Mouse (Mus musculus) T-cell, adult 2 months (primary cell): ENCODE measurements around the gene Grin2c.

Experiments used
- DNase-seq: peaks from one replicate; pipeline ENCODE4 v3.0.0; 2022; ENCODE audit warnings: low spot score

Gene Grin2c

DNA sequence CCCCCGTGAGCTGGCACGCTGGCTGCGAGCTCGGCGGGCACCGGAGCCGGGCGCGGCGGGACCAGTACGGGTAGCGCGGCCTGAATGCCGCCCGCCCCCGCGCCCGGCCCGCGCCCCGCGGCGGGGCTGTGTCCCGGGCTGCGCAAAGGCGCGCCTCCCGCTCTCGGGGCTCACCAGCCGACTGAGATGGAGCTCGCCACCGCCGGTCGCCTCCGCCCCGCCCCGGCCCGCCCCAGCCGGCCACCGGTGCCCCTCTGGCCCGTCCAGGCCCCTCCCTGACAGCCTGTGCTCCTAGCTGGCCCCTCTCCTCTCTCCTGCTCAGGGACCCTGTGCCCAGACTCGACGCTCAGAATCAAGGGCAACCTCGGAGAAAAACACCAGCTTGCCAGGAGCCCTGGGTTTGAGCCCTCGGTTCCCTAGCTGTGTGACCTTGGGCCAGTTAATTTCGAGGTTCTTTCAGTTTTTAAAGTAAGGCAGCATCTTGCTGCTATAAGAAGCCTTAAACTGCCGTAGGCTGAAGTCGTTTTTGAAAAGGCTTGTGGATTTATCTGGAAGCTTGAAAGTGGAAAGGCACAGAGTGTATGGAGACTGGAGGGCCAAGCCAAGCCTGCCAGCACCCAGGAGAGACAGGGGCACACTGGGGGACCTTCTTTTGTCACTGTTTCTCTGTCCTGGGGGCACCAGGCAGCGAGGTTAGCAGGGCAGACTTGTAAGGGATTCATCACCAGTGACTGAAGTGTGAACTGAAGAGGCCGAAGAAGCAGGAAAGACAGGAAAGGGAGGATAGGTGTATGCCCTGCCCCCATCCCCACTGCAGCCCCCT is at the start of gene Grin2c:
TSS of gene Grin2c (minus strand) at position 183 of the 823 bp plus-strand sequence.
- DNase-seq: no peak

DNA sequence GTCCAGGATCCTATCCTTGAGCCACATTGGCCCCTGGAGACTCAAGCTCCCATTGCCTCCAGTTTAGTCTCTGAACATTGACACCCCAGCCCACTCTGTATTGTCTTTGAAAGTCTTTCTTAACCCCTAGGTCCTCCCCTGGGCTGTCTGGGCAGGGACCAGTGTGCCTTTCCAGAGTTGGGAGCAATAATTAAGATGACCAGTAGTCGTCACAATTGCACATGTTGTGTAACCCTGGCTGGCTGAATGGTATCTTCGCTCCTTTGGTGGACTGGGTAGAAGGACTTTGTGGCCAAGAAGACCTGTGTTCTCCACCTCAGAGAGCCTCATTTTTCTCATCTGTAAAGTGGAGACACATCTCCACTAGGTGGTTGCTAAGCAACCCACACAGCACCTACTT is 47.2 kb upstream of the Grin2c start:
- DNase-seq: no peak

DNA sequence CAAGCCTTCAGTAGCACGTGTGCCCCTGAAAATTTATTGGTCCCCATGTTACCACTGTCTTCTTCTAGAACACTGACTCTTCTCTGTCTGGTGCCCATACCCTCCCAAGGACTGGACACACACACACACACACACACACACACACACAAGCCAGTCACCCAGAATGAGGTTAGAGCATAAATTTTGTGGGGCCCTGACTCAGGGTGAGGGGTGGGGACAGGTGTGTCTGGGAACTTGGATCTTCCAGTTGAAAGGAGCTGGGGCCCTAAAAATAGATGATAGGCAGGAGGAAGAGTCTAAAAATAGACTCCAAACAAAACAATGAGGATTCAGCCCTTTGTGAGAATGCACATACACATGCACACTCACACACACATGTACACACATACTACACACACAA is 41.7 kb upstream of the Grin2c start:
- DNase-seq: no peak

DNA sequence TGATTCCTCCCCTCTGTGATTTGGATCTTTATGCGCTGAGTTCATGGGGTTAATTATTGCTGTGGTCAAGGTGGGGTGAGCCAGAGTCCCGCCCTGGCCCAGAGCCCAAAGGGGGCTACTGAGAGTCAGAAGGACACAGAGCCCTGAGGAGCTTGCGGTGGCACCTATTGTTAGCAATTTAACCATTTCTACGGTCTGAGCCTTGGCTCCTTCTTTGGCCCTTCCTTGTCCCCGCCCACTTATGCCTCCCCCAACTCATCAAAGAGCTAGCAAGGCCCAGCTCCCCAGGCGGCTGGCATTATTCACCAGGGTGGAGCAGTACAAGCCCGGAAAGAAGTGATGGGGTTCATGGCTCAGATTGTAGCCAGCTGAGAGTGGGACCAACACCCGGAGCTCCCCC is 39.8 kb upstream of the Grin2c start, which contains the start of gene Otop2:
TSS of gene Otop2 (plus strand) at position 301 of the 400 bp plus-strand sequence.
- no peak for DNase-seq

DNA sequence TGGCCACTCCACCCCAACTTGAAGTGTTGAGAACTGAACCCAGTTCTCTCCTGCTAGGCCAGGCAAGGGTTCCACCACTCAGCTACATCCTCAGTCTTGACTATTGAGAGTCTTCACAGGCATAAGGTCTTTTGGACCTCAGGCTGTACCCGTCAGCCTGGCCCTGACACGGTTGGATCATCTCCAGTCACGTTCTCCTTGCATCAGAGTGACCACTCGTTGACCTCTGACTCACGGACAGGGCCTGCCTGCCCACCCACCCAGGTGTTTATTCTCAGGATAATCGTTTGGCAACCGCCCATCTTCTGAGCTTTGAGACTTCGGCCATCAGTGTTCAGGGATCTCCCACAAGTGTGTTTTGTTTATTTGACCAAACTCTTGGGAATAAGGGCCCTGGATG is 36.1 kb upstream of the Grin2c start:
- DNase-seq: no peak

DNA sequence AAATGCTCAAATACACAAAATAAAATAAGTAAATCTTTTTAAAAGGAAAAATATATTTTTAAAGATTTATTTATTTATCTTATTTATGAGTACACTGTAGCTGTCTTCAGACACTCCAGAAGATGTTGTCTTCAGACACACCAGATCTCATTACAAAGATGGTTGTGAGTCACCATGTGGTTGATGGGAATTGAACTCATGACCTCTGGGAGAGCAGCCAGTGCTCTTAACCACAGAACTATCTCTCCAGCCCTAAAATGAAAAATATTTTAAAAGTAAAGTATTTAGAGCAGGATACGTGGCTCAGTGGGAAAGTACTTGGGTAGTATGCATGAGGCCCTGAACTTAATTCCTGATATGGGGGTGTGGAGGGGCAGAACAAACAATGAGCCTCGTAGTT is 34.3 kb upstream of the Grin2c start:
- DNase-seq: no peak

DNA sequence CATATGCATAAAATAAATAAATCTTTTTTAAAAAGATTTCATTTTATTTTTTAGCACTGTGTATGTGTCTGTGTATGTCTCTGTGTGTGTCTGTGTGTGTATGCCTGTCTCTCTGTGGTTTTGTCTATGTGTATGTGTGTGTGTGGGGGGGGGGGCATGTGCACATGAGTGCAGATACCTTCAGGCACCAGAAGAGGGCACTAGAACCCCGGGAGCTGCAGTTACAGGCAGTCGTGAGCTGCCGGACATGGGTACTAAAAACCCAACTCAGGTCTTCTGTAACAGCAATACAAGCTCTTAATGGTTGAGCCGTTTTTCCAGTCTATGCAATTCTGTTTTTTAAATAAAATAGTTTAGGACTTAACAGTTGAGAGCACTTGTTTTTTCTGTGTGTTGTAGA is 33.7 kb upstream of the Grin2c start:
- no peak for DNase-seq

DNA sequence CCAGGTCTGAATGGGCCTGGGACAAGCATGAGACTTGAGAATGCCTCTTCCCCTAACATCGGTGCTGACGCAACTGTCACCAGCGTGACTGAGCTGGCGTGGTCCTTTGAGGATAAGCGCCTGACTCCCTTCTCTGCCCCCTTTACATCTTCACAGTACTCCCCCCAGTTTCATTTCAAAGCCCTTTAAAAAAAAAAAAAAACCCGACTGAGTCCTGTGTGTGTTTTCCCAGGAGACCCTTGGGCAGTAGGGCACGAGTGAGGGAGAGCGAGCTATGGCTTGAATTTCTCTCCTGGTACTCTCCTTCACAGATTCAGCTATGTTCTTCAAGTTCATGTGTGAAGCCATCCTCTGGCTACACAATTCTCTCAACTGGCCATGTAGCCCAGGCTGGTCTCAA is 31.1 kb upstream of the Grin2c start:
- DNase-seq: no peak

DNA sequence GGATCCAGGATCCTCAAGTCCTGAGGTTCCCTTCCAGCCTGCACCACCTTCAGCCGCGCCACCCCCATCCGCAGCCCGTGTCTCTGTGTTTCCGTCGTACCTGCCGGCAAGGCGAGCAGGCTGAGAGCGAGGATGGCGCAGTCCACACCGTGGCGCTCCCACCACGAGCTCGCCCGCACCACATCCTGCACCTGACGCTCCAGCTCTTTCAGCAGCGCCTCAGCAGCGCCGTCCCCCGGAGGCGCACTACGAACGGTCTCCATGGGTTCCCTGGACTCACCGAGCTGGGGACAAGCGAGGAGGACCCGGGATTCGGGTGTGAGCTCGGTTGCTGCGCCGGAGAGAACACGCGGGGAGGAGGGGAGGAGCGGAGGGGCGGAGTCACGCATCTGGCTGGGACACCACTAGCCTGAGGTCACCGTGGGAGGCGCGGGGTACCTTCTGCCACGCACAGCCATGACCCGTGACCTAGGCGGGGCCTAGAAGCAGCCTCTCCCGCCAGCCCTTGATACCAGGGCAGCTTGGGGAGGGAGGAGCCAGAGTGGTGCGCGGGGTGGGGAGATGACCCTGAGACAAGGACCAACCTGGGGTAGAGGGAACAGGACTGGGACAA is 30.3 kb upstream of the Grin2c start, which contains the start of gene Fads6:
TSS of gene Fads6 (minus strand) at position 450 of the 613 bp plus-strand sequence.
- peak; percentile 79 for DNase-seq

DNA sequence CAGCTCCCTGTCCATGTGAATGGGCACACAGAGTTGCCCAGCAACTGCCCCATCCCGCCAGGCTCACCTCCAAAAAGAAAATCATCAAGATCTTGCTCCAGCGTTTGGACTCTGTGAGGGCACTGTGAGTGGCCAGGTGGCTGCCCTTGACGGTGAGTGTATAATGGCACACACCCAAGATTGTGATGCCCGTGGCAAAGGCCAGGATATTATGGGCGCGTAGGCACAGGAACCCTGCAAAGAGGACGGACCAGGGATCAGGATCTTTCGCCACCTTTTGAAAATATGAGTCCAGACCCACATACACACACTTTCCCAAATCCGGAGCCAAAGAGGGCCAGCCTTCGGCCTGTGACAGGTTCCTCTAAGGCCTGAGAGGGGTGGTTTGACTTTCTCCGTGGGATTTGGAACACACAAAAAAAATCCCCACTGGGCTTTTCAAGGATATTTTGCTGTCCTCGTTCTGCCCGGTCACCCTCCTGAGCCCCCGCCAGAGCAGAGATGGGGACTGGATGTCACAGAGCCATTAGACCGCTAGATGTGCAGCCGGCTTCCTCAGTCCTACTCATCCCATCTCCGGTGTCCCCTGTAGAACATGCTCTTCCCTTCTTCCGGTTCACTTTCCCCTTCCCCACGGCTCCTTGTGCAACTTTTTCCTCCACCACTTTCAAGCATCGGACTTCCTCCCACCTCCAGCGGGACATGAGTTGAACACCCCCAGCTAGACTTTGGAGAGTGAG is 29.6 kb upstream of the Grin2c start:
- DNase-seq: no peak

DNA sequence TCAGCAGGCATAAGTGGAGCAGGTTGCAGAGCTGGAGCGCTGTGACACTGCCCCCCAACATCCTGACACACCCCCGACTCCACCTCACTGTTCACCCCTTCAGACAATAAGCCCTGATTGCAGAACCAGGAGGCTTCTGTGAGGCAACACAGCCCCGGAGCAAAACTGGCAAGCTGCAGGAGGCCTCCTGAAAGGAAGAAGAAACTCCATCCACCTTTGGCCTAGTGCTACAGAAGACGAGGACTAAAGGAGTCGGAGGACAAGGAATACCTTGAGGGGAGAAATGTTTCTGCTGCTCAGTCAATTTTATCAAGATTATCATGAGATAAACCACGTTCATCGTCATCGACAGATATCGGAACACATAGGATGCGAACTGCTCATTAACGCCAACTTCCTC is 28.9 kb upstream of the Grin2c start:
- no peak for DNase-seq

DNA sequence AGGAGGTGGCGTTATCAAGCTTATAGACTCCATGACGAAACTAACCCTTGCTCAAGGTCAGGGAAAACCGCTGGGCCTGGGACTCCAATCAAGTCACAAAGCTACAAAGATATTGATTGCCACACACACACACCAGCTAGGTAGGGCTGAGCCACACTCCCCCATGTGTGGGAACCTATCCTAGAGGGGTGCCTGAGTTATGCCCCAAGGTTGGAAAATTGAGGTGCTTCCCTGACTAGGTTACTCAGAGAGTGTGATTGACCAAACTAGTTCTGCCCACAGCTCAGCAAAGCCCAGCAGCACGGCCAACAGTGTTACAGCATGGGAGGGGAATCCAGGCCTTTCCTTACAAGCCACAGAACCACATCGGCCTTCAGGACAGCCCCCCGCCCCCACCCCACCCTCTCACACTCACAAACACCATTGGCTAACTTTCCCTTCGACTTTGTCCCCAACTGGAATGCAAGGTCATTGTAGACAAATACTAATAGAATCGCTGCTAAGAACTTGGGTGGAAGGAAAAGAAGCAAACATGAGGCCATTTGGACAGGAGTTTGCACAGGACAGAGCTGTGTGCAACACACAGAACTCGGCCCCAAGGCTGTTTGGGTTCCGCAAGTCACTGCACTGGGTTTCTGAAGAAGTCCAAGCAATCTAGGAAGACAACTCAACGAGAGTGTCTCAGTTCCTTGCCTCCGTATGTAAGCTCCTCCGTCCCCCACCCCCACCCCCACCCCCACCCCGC is 25.8 kb upstream of the Grin2c start:
- no peak for DNase-seq

DNA sequence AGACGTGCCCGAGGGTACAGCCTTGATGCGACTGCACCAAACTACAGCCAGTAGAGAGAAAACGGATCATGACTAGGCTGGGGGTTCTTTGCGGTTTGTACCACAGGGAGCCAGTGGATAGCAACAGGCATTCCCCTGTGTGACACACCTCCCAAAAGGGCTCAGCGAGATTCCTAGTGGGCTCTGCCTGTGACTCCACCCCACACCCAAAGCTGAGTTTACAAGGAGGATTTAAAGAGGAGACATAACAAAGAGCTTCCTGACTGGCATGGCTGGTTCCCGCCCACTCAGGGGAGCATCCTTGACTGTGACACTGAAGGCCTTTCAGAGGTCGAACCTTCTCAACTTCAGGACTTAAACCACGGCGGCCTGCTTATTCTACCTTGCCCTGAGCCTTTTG is 24.5 kb upstream of the Grin2c start:
- no peak for DNase-seq

DNA sequence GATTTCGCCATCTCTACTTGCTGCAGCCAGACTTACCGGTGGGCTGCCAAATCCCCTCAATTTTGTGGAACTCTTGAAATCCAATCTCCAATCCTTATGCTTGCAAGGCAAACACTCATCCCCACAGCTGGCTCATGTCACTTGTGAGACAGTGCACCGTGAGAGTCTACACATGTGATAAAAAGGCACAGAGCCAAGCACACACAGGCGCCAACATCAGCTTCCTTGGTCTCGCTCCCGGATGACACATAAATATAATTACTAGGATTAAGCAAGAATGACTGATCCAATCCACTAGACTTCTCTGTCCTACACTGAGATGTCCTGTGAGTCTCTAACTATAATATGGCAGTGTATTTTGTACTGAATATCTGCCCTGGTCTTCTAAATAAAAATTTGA is 23.9 kb upstream of the Grin2c start:
- no peak for DNase-seq

DNA sequence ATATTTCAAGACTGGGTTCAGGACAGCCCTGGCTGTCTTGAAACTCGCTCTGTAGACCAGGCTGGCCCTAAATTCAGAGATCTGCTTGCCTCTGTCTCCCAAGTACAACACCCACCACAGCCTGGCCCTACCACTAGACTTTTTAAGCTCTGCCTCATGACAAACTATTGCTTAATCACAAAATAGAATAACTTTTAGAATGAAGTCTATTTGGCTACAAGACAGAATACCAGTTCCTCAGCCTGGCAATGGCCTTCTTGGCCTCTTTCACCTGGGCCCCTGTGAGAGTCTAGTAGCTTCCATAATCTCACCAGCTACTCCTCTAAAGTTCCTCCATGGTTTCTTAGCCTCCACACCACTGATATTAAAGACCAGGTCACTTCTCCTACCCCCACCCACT is 23.3 kb upstream of the Grin2c start:
- DNase-seq: no peak

DNA sequence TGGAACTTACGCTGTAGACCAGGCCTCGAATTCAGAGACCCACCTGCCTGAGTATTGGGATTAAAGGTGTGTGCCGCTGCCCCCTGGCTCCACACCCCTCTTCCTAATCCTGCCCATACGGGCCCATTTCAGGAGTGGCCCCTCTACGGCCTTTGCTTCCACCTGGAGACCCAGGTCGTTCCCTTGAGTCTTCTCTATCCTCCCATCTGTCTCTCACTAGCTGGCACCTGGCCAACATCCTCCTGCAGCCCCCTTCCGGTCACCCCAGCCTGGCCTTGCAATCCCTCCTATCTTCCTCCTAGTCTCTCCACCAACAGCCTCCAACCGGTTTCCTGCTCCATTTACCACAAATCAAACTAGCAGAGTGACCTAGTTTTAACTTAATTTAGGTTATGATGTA is 22.8 kb upstream of the Grin2c start:
- no peak for DNase-seq

DNA sequence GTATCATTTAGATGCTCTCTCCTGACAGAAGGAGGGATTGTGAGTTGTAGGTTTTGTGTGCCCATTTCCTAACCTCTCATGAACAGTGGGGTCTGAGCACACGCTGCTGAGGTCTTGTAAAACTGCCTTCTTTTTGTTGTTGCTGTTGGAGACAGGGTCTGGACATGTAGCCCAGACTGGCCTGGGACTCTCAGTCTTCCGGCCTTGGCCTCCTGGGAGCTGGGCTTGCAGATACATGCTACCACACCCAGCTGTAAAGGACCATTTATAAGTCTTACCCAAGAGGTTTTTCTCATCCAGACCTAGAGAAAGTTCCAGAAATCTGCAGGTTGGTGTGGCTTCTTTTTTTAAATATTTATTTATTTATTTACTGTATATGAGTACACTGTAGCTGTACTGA is 21.3 kb upstream of the Grin2c start:
- no peak for DNase-seq

DNA sequence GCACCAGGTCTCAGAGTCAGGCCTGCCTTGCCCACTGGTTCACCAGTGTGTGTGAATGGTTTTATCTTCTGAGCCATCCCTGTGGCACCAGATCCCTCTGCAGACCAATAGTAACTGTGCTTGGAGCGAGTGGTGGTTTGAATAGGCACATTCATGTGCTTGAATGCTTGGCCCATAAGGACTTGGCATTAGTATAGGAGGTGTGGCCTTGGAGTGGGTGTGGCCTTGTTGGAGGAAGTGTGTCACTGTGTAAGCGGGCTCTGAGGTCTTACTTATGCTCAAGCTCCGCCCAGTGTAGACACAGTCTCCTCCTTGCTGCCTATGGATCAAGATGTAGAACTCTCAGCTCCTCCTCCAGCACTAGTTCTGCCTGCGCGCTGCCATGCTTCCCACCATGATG is 20.3 kb upstream of the Grin2c start:
- DNase-seq: no peak

DNA sequence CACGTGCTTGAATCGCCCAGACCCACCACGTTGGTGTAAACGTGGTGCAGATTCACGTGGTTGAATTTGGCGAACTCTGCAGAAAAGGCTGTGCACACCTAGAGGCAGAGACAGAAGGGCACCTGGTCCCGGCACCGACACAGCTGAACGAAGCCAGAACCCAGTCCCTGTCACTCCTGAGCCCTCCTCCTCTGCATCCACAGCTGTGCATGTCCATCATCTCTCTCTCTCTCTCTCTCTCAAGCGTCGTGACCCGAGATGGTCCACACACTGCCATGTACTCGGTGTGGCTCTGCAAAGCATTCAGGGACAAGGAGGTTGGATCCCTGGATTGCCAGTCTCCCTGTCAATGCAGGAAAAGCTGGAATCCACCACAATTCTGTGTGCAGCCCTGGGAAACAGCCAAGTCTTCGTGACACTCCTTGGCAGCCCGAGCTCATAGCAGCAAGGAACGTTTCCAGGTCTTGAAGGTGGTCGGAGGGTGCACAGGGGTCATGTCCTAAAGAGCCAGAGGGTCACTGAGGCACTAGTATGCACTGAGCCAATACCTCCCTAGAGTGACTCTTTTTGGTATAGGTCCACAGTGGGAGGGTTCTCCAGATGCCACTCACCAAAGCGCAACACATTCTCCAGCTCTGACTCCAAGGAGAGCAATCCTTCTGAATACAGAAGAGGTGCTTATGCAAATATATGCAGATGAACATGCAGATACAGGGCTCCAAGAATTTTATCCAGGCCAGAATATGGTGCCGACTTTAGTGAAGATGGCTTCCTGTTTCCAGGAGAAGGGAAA is 19.4 kb upstream of the Grin2c start:
- DNase-seq: no peak

DNA sequence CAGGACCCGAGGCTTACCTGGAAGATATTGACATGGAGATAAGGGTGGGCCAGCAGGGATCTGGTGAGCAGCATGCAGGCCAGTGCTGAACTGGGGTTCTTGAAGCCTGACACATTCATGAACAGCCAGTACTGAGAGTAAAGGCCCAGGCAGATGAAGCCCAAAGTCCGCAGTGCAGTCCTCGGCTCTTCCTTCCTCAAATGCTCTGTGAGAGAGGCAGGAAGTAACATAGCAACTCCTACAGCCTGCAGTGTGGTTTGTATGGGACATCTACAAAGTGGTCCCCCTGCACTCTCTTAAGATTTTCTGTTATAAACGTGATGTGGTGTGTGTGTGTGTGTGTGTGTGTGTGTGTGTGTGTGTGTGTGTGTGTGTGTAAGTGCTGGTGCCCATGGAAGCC is 18.2 kb upstream of the Grin2c start:
- DNase-seq: no peak

DNA sequence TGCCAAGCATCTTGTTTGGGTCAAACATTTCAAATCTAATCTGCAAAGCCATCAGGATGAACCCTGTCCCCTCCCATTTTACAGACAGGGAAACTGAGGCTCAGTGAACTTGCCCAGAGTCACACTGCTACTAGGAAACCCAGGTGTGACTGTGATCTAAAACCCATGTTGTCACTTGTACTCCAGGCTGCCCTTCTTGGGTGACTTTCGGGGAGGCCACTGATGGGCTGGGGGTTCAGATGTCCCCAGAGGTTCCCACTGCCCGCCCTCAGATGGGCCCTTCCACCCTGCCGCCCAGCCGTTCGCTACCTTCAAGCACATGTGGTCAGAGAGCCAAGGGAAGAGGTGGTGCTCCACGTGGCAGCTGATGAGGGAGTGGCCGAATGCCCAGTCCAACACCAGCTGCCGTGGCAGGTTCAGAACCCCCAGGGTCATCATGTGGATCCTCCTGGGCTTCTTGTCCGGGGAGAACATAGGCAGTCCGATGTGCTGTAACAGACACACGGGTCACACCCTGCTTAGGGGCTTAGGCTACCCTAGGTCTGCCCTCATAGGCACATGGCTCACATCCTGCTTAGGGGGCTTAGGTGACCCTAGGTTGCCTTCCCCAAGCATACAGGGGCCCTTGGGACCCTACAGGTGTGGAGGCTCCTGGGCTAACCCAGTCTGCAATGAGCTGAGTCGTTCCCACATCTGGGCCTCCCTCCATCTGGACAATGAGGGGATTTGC is 17.0 kb upstream of the Grin2c start:
- no peak for DNase-seq
